ENCODE assay signal across 8 mouse cellular contexts in the genomic region with DNA sequence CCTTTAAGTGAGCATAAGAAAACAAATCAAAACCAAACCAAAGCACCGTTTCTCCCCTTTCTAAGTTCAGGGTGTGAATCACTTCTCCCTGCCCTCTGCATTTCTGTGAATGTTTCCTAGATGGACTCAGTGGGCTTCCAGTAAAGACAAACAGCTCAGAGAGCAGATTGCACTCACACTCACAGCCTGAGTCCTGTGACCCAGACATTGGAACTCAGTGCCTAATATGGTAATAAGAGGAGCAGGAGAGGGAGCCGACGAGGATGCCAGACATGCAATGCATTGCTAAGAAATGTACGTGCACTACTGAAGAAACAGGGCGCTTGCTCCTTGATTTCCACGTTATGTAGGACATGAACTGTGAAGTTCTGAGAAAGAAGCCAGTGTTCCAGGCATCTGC.
DNase-seq lines count a peak whose midpoint lies in the region; ATAC-seq and TF ChIP-seq lines count a peak whose summit lies in the region.
"Had no signal": no experiment of that assay in that cellular context is flagged by ENCODE, and none has a peak within 500 bp of the region (broad histone marks: within the 10 kb centered on the region; RNA-seq: fewer than 3 reads in every experiment).

No protein-coding gene starts in this region.

- DNase-seq in liver, postnatal 0 days, result no peak
- no peak for DNase-seq in liver
- no peak for DNase-seq in limb, embryonic 10.5 days (ENCODE audit: low spot score)
- no peak for DNase-seq in stomach, postnatal 0 days (ENCODE audit: low spot score)
- no peak for DNase-seq in cerebellum, postnatal 25 days

- H3K4me2 ChIP-seq in liver, postnatal 0 days (ENCODE audit: low read depth, low read length), result no peak overlapping the region
- H3K4me2 ChIP-seq in embryonic facial prominence, embryonic 13.5 days, result no peak overlapping the region
- H3K4me2 ChIP-seq in stomach, postnatal 0 days (replicated peaks; ENCODE audit: low read depth), result no peak overlapping the region
- no peak overlapping the region for H3K4me2 ChIP-seq in midbrain, embryonic 15.5 days
- H3K4me2 ChIP-seq: hindbrain, embryonic 14.5 days had no signal

- peaks cover 9% of the 10 kb centered on the region for H3K4me1 ChIP-seq in liver, postnatal 0 days (ENCODE audit: insufficient read depth)
- peaks cover 64% of the 10 kb centered on the region for H3K4me1 ChIP-seq in embryonic facial prominence, embryonic 13.5 days
- peaks cover 42% of the 10 kb centered on the region for H3K4me1 ChIP-seq in limb, embryonic 10.5 days
- H3K4me1 ChIP-seq in stomach, postnatal 0 days (replicated peaks; ENCODE audit: control insufficient read depth, insufficient read depth), result peaks cover 19% of the 10 kb centered on the region
- peaks cover 11% of the 10 kb centered on the region; the same call in 1 of the 2 replicates for H3K4me1 ChIP-seq in midbrain, embryonic 15.5 days

- H3K9ac ChIP-seq in liver, postnatal 0 days (replicated peaks), result no peak overlapping the region
- H3K9ac ChIP-seq in embryonic facial prominence, embryonic 13.5 days, result no peak overlapping the region
- H3K9ac ChIP-seq in stomach, postnatal 0 days (ENCODE audit: low read length), result no peak overlapping the region
- H3K9ac ChIP-seq in midbrain, embryonic 15.5 days, result no peak overlapping the region
- H3K9ac ChIP-seq: hindbrain, embryonic 14.5 days had no signal

- WGBS in liver, postnatal 0 days (ENCODE audit: insufficient replicate concordance), result 56% methylated on average over 6 of the region's 6 CpGs
- WGBS in embryonic facial prominence, embryonic 13.5 days, result 34% methylated on average over 6 of the region's 6 CpGs
- 55% methylated on average over 6 of the region's 6 CpGs for WGBS in limb, embryonic 10.5 days
- 47% methylated on average over 6 of the region's 6 CpGs for WGBS in stomach, postnatal 0 days
- 66% methylated on average over 6 of the region's 6 CpGs for WGBS in midbrain, embryonic 15.5 days

- TF ChIP-seq CTCF in liver, postnatal 0 days (IDR thresholded peaks at IDR 0.05; ENCODE audit: low read depth), result no peak
- no peak for TF ChIP-seq CTCF in stomach, postnatal 0 days (IDR thresholded peaks at IDR 0.05; ENCODE audit: low read depth)

- H3K27me3 ChIP-seq in liver, postnatal 0 days (ENCODE audit: insufficient read depth, low read length), result no peaks in the 10 kb centered on the region
- H3K27me3 ChIP-seq in embryonic facial prominence, embryonic 13.5 days, result no peaks in the 10 kb centered on the region
- H3K27me3 ChIP-seq in limb, embryonic 10.5 days (ENCODE audit: low read depth, poor library complexity, severe bottlenecking), result no peaks in the 10 kb centered on the region
- no peaks in the 10 kb centered on the region for H3K27me3 ChIP-seq in stomach, postnatal 0 days (ENCODE audit: control insufficient read depth, insufficient read depth, low read length)
- H3K27me3 ChIP-seq in midbrain, embryonic 15.5 days (replicated peaks), result no peaks in the 10 kb centered on the region

- no peaks in the 10 kb centered on the region for H3K9me3 ChIP-seq in liver, postnatal 0 days (ENCODE audit: low read length)
- no peaks in the 10 kb centered on the region for H3K9me3 ChIP-seq in embryonic facial prominence, embryonic 13.5 days
- no peaks in the 10 kb centered on the region for H3K9me3 ChIP-seq in limb, embryonic 10.5 days (replicated peaks)
- no peaks in the 10 kb centered on the region for H3K9me3 ChIP-seq in stomach, postnatal 0 days (ENCODE audit: control insufficient read depth, low read length)
- no peaks in the 10 kb centered on the region for H3K9me3 ChIP-seq in midbrain, embryonic 15.5 days

- no peak overlapping the region for H3K4me3 ChIP-seq in liver, postnatal 0 days (ENCODE audit: low read depth, low read length)
- no peak overlapping the region for H3K4me3 ChIP-seq in embryonic facial prominence, embryonic 13.5 days
- H3K4me3 ChIP-seq in limb, embryonic 10.5 days, result no peak overlapping the region
- no peak overlapping the region for H3K4me3 ChIP-seq in stomach, postnatal 0 days (ENCODE audit: low read depth, low read length)
- no peak overlapping the region for H3K4me3 ChIP-seq in midbrain, embryonic 15.5 days

- H3K36me3 ChIP-seq in liver, postnatal 0 days (replicated peaks; ENCODE audit: insufficient read depth, low read length), result no peaks in the 10 kb centered on the region
- no peaks in the 10 kb centered on the region for H3K36me3 ChIP-seq in embryonic facial prominence, embryonic 13.5 days
- H3K36me3 ChIP-seq in limb, embryonic 10.5 days, result no peaks in the 10 kb centered on the region
- H3K36me3 ChIP-seq in stomach, postnatal 0 days (ENCODE audit: control insufficient read depth, insufficient read depth, low read length), result no peaks in the 10 kb centered on the region
- no peaks in the 10 kb centered on the region for H3K36me3 ChIP-seq in midbrain, embryonic 15.5 days (replicated peaks)

- no peak for TF ChIP-seq EP300 in liver, postnatal 0 days (IDR thresholded peaks at IDR 0.05; ENCODE audit: low read depth)
- peak; percentile 52 for TF ChIP-seq EP300 in stomach, postnatal 0 days (optimal IDR thresholded peaks at IDR 0.05)

- H3K27ac ChIP-seq in liver, postnatal 0 days (ENCODE audit: low read depth), result 0 out of 2 replicates have a peak overlapping the region, but pooled peaks have one; percentile 25
- 0 out of 2 replicates have a peak overlapping the region, but pooled peaks have one; percentile 1 for H3K27ac ChIP-seq in embryonic facial prominence, embryonic 13.5 days
- H3K27ac ChIP-seq in limb, embryonic 10.5 days, result 0 out of 2 replicates have a peak overlapping the region, but pooled peaks have one; percentile 7
- peak overlapping the region; percentile 77 for H3K27ac ChIP-seq in stomach, postnatal 0 days (replicated peaks)
- H3K27ac ChIP-seq in midbrain, embryonic 15.5 days, result no peak overlapping the region
- H3K27ac ChIP-seq: hindbrain, embryonic 14.5 days had no signal

- ATAC-seq in liver, postnatal 0 days, result no peak
- ATAC-seq in embryonic facial prominence, embryonic 13.5 days (ENCODE audit: insufficient number of reproducible peaks, insufficient read depth, low FRiP score, low TSS enrichment, low read depth), result no peak
- peak; percentile 21; the same call in 1 of the 2 replicates for ATAC-seq in stomach, postnatal 0 days (ENCODE audit: low FRiP score, low TSS enrichment)
- no peak for ATAC-seq in midbrain, embryonic 15.5 days (replicated peaks)
